Mouse (Mus musculus) adrenal gland, postnatal 14 days (tissue): Measurements from ENCODE around the gene Klc3. TPM values are rescaled to one million over a fixed set of nuclear protein-coding genes. Genes with fewer than 3 reads are reported as not detected.
A peak's percentile ranks its signal among the peaks of the same experiment; 100 is the strongest.

Experiments used
- DNase-seq: peaks from one replicate; pipeline ENCODE4 v3.0.0; 2021; ENCODE audit warnings: mixed read lengths
- long read RNA-seq, 2 experiments: library from polyadenylated mRNA; stranded (forward); transcript quantifications; one replicate each; pipeline ENCODE4 v2.0.0; 2021
- total RNA-seq: library from RNA; stranded (reverse); gene quantifications from 2 replicates; pipeline ENCODE4 v1.2.3, GENCODE M21; 2021

The Klc3 gene
- total RNA-seq: 1.3 and 2.7 TPM in 2 replicates
- long read RNA-seq, experiment 1, partial matches to known transcripts: 1 of 2 reads
- long read RNA-seq, experiment 1, other reads (novel, unspliced or antisense): 1 of 2 reads
- long read RNA-seq, experiment 2, partial matches to known transcripts: 1 of 2 reads
- long read RNA-seq, experiment 2, other reads (novel, unspliced or antisense): 0 of 2 reads

- DNase-seq: peak; percentile 58
These were observed at the start of gene Klc3 for GRCm38 (mm10) chr7:19403731-19404296. Klc3 (minus strand) TSS chr7:19404104.

GRCm38 (mm10) chr7:19449165-19449564, 45.3 kb upstream of the Klc3 start:
- DNase-seq: no peak

- no peak for DNase-seq
These were observed 43.8 kb upstream of the Klc3 start for GRCm38 (mm10) chr7:19447689-19448088.

GRCm38 (mm10) chr7:19444801-19445200, 40.9 kb upstream of the Klc3 start:
- DNase-seq: peak; percentile 76

- peak; percentile 91 for DNase-seq
These were observed 39.4 kb upstream of the Klc3 start for GRCm38 (mm10) chr7:19443344-19443743.

- peak; percentile 37 for DNase-seq
These were observed 37.7 kb upstream of the Klc3 start for GRCm38 (mm10) chr7:19441448-19442091.

- no peak for DNase-seq
These were observed 33.1 kb upstream of the Klc3 start for GRCm38 (mm10) chr7:19437048-19437447.

- no peak for DNase-seq
These were observed 32.4 kb upstream of the Klc3 start for GRCm38 (mm10) chr7:19436276-19436675.

GRCm38 (mm10) chr7:19432475-19432874, 28.6 kb upstream of the Klc3 start:
- no peak for DNase-seq

GRCm38 (mm10) chr7:19430402-19430801, 26.5 kb upstream of the Klc3 start:
- no peak for DNase-seq

- DNase-seq: no peak
These were observed 25.8 kb upstream of the Klc3 start for GRCm38 (mm10) chr7:19429726-19430125.

GRCm38 (mm10) chr7:19427999-19428650, 24.2 kb upstream of the Klc3 start:
- DNase-seq: no peak

- DNase-seq: no peak
These were observed 23.0 kb upstream of the Klc3 start for GRCm38 (mm10) chr7:19426888-19427287.

- no peak for DNase-seq
These were observed 22.4 kb upstream of the Klc3 start for GRCm38 (mm10) chr7:19426349-19426748.

- DNase-seq: no peak
These were observed 20.1 kb upstream of the Klc3 start for GRCm38 (mm10) chr7:19424051-19424450.

- DNase-seq: no peak
These were observed 19.2 kb upstream of the Klc3 start for GRCm38 (mm10) chr7:19423083-19423482.

- peak; percentile 95 for DNase-seq
These were observed 17.1 kb upstream of the Klc3 start for GRCm38 (mm10) chr7:19420821-19421636.

GRCm38 (mm10) chr7:19420121-19420520, 16.2 kb upstream of the Klc3 start:
- DNase-seq: no peak

GRCm38 (mm10) chr7:19416590-19416989, 12.7 kb upstream of the Klc3 start:
- DNase-seq: no peak

- DNase-seq: no peak
These were observed 9.6 kb upstream of the Klc3 start for GRCm38 (mm10) chr7:19413525-19413924.

- peak; percentile 32 for DNase-seq
These were observed 7.9 kb upstream of the Klc3 start for GRCm38 (mm10) chr7:19411783-19412182.

GRCm38 (mm10) chr7:19410766-19411344, 7.0 kb upstream of the Klc3 start:
- peak; percentile 86 for DNase-seq
